Mouse (Mus musculus): ENCODE measurements around the gene Slit1.

Slit1 gene

GRCm38 (mm10) chr19:41724831-41725470 lies 18.5 kb downstream of the Slit1 start:
- DNase-seq (ENCODE audit: extremely low read depth, low read depth) = no peak

GRCm38 (mm10) chr19:41723337-41723736 lies 20.1 kb downstream of the Slit1 start:
- no peak for DNase-seq (ENCODE audit: extremely low read depth, low read depth)

GRCm38 (mm10) chr19:41719436-41719835 lies 24.0 kb downstream of the Slit1 start:
- DNase-seq (ENCODE audit: extremely low read depth, low read depth) = no peak

GRCm38 (mm10) chr19:41716233-41717218 lies 26.9 kb downstream of the Slit1 start:
- DNase-seq (ENCODE audit: extremely low read depth, low read depth) = no peak

- no peak for DNase-seq (ENCODE audit: extremely low read depth, low read depth)
Observed at GRCm38 (mm10) chr19:41714431-41714917, 29.0 kb downstream of the Slit1 start.

GRCm38 (mm10) chr19:41712829-41713228 lies 30.6 kb downstream of the Slit1 start:
- no peak for DNase-seq (ENCODE audit: extremely low read depth, low read depth)

- DNase-seq (ENCODE audit: extremely low read depth, low read depth) = no peak
Observed at GRCm38 (mm10) chr19:41711665-41712064, 31.8 kb downstream of the Slit1 start.

GRCm38 (mm10) chr19:41709497-41710165 lies 33.8 kb downstream of the Slit1 start:
- DNase-seq (ENCODE audit: extremely low read depth, low read depth) = no peak

- DNase-seq (ENCODE audit: extremely low read depth, low read depth) = no peak
Observed at GRCm38 (mm10) chr19:41707850-41708249, 35.6 kb downstream of the Slit1 start.

- no peak for DNase-seq (ENCODE audit: extremely low read depth, low read depth)
Observed at GRCm38 (mm10) chr19:41706094-41706828, 37.2 kb downstream of the Slit1 start.

- no peak for DNase-seq (ENCODE audit: extremely low read depth, low read depth)
Observed at GRCm38 (mm10) chr19:41705416-41705815, 38.0 kb downstream of the Slit1 start.

- DNase-seq (ENCODE audit: extremely low read depth, low read depth) = no peak
Observed at GRCm38 (mm10) chr19:41702638-41703037, 40.8 kb downstream of the Slit1 start.

- no peak for DNase-seq (ENCODE audit: extremely low read depth, low read depth)
Observed at GRCm38 (mm10) chr19:41698857-41699424, 44.5 kb downstream of the Slit1 start.

GRCm38 (mm10) chr19:41697807-41698515 lies 45.5 kb downstream of the Slit1 start:
- DNase-seq (ENCODE audit: extremely low read depth, low read depth) = no peak

GRCm38 (mm10) chr19:41697111-41697806 lies 46.2 kb downstream of the Slit1 start:
- DNase-seq (ENCODE audit: extremely low read depth, low read depth) = no peak

GRCm38 (mm10) chr19:41696443-41696842 lies 47.0 kb downstream of the Slit1 start:
- DNase-seq (ENCODE audit: extremely low read depth, low read depth) = peak; percentile 44

GRCm38 (mm10) chr19:41695046-41695445 lies 48.4 kb downstream of the Slit1 start:
- no peak for DNase-seq (ENCODE audit: extremely low read depth, low read depth)

GRCm38 (mm10) chr19:41694610-41695009 lies 48.9 kb downstream of the Slit1 start:
- DNase-seq (ENCODE audit: extremely low read depth, low read depth) = peak; percentile 38

- no peak for DNase-seq (ENCODE audit: extremely low read depth, low read depth)
Observed at GRCm38 (mm10) chr19:41693727-41694126, 49.7 kb downstream of the Slit1 start.
